Mouse (Mus musculus) naive thymus-derived CD4-positive, alpha-beta T cell, adult 2 months (primary cell): Measurements from ENCODE around the gene Omg.

Experiments
- DNase-seq: peaks from one replicate; pipeline ENCODE4 v3.0.0-alpha.2; 2011; ENCODE audit warnings: low read depth

Gene Omg

DNA sequence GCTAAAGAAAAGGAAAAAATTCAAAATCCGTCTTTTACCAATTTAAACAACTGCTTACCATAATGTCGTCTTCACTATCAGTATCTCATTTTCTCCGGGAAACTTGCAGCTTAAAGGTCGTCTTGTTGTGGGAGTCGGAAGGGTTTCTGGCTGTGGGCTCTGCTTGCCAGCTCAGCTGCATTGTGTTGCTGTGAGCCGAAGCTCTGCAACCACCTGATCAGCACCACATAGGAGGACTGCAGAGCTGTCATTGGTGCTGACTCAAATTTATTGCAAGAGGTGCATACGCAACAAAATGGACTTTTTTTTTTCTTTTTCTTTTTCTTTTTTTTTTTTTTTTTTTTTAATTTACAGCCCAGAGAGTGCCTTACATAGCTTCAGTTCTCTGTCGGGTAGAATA is at the start of gene Omg:
Omg (minus strand) TSS at position 240 of the 400 bp plus-strand sequence.
- DNase-seq: no peak

DNA sequence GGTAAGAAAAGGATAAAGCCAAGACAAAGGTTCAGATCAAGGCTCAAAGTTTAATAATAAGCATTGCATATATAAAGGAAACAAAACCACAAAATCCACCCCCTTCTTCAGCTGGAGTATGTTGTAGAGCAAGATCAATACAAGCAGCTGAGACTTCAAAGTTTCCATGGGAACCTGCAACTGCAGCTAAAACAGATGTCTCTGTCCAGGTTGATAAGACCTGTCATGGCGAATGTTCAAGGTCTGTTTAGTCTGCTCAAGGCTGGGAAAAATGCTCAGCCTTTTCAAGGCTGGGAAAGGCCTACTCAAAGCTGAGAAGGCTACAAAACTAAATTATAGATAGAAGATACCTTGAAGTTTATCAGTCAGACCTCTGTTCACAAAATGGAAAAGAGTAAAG is 48.7 kb upstream of the Omg start:
- DNase-seq: peak; percentile 53

DNA sequence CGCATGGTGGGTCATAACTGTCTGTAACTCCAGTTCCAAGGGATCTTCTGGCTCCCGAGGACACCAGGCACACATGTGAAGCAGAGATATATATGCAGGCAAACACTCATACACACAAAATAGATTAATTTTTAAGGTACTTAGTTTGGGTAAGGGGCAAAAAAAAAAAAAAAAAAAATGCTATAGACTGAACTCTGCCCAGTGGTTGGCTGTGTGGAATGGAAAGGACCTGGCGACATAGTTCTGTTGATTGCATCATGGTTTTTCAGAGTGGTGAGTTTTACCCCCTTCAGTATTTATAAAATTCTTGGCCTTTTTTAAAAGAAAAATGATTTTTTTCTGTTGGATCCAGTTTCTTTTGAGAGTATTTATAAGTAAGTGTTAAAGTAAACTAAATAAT is 32.4 kb upstream of the Omg start:
- DNase-seq: no peak

DNA sequence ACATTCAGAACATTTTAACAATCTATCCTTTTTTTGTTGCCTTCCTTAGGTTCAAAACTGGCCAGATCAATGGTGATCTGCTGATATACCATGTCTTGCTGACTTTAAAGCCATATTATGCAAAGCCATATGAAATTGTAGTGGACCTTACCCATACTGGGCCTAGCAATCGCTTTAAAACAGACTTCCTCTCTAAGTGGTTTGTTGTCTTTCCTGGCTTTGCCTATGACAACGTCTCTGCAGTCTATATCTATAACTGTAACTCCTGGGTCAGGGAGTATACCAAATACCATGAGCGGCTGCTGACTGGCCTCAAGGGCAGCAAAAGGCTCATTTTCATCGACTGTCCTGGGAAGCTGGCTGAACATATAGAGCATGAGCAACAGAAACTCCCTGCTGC is 31.7 kb upstream of the Omg start:
- no peak for DNase-seq

DNA sequence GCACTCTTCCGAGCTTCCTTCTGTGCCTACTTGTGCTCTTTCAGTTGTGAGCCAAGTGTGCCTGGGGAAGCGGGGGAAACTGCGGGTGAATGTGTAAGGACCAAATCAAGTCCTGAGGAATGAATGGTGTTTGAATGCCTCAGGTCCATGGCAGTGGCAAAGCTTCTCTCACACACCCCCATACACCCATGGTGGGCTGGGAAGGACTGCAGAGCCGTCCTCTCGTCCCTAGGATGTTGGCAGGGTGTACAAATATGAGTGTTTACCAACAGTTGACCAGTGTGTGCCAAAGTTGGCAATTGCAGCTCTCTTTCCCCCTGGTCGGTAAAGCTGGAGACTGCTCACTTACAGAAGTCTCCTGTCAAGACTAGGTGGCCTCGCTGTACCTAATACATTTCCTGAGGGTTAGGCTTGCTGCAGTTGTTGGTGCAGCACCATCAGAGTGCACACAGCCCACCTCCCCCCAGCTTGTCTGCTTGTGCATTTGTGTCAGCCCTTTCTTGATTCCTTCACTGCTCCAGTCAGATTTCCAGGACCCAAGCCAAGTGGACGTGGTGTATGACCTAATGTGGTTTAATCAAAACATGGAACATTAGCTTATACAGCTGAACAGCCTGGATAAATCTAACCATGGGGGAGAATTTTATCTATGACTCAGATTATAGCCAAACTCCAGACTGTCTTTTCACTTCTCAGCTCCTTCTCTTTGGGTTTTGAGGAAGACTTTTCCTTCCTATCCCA is 30.2 kb upstream of the Omg start:
- DNase-seq: no peak

DNA sequence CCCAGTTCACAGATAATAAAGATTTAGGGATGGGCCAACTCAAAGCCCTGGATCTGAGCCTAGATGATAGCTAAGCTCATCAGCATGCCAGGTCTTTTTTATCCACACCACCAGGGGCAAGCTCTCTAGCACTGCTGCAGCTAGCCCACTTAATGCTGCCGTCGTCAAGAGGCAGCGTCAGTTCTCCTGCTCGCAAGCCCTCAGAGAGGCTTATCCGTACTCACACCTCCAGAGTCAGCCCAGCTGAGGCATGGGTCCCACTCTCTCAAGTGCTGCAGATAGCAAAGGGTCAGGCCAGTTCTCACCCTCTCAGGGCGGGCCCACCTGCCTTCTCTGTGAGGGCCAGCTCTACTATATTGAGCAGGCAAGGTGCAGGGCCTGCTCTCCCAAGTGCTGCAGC is 29.4 kb upstream of the Omg start:
- no peak for DNase-seq

DNA sequence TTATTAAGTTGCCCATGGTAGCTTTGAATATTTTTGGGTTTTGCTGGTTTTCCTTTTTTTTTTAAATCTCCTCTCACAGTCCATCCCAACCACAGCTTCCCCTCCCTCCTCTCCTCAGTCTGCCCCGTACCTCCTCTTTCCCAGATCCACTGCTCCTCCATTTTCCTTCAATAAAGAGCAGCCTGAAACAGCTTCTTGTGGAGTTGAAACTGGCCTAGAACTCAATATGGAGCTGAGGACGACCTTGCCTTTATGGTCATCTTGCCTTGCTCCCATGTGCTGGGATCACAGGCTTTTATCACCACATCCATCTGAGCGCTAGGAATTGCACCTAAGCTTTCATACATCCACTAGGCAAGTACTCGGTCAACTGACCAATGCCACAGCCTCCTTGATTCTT is 27.6 kb upstream of the Omg start:
- no peak for DNase-seq

DNA sequence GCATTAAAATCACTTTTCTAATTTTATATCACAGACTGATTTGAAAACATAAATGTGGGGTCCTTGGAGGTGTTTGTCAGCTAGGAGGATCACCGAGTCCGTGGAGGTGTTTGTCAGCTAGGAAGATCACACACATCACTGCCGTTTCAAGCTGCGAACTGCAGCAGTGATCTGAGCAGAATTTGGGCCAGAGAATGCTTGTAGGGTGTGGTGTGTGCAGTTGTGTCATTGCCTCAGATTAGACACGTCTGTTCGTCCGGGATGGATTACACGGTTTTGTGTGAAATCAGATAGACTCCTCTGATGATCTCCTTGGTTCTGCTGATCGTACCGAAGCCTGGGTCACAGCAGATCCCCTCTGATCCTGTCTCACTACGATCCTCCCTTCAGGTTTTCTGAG is 26.9 kb upstream of the Omg start:
- peak; percentile 67 for DNase-seq

DNA sequence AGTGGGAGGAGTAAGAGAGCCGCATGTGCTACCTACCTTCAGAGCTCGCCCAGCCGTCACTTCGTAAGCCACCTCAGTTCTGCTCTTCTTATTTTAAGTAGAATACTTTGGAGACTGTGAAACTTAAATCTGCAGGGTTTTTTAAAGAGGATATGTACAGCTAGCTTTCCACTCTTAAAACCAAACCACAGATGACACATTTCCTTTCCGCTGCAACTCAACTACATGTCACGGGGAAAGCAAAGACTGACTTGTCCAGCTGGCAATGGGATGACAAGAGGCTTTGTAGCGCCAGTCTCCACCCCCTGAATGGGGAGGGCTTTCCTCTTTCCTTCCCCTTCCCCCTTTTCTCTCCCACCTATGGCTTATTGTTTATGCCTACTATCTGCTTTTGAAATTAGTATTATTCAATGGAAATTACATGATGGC is 26.5 kb upstream of the Omg start, which contains the start of the genes Evi2 and Evi2a:
Evi2 (minus strand) TSS at position 257 of the 429 bp plus-strand sequence.
Evi2a (minus strand) TSS at position 277 of the 429 bp plus-strand sequence.
- peak; percentile 85 for DNase-seq

DNA sequence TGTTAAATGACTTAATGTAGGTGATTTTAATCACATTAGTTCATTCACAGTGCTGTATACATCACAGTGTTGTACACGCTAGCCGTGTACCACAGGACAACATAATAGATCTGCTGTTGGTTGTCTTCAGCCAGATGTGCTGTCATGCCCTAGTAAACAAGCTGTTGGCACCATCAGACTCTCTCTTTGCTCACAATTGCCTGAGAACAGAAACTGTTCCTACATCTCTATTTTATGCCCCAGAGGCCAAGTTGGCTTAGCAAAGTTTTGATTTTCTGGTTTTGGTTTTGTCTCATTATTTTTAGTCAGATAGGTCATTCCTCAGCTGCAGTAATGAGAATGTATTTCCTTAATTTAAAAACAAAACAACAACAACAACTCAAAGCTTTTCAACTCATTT is 25.9 kb upstream of the Omg start:
- peak; percentile 51 for DNase-seq

DNA sequence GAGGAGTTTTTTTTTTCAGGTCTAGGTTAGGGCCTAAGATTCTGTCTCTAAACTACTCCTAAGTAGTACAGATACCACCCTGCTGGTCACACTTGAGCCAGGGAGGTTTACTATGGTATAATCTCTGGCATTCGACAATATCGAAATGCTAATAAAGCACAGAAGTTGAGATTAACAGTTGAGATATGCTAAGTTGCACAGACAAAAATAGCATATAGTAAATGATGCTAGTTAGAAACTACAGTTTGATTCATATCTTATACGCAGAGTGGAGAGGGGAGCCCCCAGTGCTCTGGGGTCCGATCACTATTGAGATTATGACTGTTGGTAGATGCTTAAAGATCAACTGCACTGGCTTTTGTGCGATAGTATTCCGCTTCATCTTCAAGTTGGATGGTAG is 25.3 kb upstream of the Omg start:
- no peak for DNase-seq

DNA sequence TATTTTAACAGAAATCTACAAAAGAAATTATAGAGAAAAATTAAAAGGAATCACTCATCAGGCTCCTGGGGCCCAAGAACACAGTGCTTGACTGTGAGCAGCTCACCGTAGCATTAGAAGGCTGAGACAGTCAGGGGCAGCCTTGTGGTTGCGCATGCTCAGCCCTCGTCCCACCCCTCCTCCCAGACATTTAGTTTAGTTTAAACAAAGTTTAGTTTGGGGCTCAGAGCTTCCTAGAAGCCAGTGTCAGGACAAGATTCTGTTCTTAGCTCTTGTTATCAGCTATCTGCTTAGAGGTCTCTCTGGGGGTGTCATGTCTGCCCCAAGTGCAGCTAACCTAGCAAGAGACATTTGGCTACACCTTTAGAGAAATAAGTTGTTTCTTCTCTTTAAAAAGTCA is 24.7 kb upstream of the Omg start:
- peak; percentile 44 for DNase-seq

DNA sequence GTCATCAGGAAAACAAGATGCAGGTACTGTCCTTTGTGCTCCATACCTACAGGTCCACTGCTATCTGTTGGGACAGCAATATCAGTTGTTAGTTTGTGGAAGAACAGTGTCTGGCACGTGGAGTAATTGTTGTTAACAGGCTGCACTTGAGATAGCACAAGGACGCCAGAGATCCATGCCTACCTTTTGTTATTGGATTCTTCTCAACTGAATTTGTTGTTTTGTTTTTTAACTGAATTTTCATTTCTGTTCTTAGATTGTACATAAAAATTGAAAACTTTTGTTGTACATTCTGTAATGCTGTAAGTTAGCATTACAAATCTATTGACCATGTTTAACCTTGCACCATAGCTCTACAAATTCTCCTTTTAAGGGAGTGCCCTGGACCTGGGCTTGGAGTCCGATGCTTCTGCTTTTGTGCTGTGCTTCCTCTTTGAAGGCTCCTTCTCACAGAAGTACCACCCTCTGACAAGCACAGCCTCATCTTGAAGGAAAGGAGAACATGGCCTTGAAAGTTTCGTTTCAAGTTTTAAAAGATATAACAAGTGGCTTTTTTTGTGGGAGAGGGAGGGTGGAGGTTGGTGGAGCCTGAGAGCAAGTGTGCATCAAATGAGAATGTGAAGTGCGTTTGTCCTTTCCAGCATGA is 24.0 kb upstream of the Omg start:
- peak; percentile 66 for DNase-seq

DNA sequence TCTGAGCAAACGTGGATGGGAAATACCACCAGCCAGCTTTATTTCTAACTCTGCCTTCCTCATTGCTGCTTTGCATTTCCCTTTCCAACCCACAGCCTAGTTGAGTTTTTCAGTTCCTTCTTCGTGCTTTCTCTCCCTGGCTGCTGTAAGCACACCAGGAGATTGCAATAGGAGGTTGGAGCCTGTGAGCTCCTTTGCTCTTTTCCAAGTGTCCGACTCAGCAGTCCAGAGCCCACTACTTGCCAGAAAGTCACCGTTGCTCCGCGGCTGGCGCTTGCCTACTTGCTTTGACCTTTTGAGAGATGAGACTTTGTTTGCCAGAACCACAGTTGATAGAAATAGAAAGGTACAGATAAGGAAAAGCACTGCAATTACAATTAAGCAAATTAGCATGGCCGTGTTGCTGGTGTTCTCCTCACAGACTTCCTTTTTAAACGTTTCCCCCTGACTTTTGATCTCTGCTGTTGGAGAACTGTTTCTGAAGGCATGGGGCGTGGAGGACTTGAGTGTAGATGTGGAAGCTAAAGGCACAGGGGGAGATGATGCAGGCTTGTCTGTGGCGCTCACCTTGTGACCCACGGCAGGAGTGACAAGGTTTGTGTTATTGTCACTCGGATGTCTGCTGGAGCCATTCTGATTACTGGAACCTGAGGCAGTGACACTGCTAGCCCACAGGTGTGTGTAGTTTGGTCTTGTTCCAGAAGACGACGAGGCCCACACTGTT is 23.3 kb upstream of the Omg start:
- DNase-seq: peak; percentile 57

DNA sequence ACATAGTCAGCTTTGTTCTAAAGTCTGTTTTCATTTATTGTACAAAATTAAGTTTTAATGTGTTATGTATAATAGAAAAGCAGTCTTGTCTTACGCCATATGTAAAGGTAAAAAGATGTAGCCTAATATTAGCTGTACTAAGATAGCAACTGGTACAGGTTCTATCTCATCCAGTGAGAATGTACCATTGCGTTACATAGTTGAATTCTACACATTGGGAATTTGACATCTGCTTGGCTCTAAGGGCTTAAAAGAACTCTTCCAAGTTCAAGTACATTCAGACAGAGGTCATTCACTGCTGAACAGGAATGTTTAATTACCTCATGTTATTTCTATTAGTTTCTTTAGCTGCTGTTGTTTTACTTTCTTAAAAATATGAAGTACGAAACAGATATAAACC is 22.7 kb upstream of the Omg start:
- DNase-seq: peak; percentile 11

DNA sequence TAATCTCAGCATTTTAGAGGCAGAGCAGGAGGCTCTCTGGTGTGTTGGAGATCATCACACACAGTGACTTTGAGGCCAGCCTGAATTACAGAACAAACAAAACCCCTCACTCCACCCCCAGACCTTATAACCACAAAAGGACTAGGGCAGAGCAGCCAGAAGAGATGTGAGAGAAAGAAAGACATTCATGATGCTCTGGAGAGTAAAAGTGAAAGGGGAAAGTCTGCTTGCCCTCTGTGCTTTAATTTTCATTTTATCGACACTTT is 20.4 kb upstream of the Omg start:
- no peak for DNase-seq

DNA sequence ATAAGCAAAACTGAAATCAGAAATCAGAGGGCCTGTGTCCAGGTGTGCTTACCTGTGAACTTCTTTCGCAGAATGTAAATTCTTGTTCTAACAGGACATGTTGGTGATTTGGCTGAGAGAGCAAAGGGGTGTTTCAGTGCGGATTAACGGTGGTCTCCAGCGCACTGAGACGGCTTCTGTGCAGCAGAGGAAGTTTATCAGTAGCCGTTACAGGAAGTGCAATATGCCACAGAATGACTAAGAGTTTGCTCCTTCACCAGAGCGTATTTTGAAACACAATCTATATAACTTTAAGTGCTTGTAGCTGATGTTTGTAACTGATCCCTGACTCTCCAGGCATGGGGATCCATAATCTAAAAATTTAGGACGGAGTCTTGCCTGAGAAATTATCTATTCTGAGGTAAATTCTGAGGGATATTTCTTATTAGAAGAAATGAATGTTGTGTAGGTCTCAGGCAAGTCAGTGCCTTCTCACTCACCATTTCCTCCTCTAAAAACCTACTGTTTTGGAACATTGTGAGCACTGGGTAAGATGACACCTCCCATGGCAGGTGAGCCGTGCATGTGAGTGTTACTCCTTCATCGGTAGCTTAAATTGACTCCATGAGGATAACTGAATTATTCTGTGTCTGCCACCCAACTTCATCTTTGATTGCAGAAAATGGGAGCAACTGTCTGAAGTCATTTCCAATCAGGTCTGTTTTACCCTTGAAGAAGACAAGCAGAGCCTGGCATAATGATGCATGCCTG is 19.9 kb upstream of the Omg start, which contains the start of gene Evi2b:
Evi2b (minus strand) TSS at position 203 of the 750 bp plus-strand sequence.
- DNase-seq: peak; percentile 73

DNA sequence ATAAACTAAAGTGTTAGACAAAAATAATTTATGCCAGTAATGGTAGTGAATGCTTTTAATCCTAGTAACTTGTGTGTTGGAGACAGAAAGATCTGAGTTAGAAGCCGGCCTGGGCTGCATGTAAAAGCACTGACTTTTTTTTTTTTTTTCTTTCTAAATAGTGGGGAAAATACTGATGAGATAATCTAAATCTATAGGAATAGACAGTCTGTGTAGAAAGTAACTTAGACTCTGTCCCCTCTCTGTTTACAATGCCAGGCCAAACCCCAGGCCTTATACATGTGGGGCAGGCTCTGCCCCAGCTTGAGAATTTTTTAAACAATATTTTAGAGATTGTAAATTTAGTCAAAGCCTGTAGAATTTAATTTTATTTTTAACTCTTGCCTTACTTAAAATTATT is 19.1 kb upstream of the Omg start:
- peak; percentile 23 for DNase-seq

DNA sequence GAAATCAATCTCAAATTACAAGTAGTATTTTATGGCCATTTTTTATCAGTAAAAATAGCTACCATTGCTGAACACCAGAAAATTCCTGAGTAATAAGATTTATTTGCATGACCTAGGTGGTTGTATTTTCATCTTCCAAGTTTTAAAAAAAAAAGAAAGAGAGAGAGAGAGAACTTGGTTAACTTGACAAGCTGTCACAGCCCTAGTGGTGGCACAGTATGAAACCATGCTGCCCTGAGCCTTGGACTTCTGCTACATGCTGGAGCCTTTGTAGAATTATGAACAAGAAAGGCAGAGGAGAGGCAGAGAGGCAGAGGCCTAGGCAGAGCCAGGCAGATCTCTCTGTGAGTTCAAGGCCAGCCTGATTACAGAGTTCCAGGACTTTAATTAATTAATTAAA is 18.0 kb upstream of the Omg start:
- peak; percentile 63 for DNase-seq

DNA sequence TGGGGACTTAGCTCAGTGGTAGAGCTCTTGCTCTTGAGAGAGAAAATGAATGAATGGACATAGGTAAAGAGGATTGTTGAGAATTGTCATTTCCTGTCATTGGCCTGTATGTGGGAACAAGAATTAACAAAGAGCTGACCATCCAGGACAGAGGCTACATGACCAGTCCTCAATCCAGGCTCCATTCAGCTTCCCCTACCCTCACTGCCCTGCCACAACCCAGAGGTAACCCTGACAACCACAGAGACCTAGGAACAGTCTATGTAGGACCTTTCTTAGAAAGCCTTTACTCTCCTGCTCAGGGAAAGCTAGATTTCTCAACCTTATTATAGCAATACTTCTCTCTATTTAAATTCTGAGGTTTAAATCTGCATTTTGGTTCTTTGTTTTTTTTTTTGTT is 16.9 kb upstream of the Omg start:
- DNase-seq: peak; percentile 42

DNA sequence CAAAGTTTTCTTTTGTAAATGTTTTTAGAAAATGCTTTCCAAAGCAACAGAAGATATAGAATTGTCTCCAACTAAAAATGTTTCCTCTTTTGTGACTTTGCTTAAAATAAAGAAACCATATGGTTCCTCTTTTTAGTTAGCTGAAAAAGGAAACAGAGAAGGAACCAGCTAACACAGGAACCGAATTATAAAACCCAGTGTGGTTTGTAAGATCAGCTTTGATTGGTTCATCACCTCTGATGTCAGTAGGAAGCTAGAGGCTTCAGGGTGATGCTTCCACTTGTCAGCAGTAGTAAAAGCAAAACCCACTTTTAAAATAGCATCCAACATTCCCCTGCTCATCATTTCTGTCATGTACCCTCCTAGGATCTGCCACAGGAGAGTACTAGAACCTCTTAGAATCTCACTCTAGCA is 16.0 kb upstream of the Omg start:
- DNase-seq: peak; percentile 89

DNA sequence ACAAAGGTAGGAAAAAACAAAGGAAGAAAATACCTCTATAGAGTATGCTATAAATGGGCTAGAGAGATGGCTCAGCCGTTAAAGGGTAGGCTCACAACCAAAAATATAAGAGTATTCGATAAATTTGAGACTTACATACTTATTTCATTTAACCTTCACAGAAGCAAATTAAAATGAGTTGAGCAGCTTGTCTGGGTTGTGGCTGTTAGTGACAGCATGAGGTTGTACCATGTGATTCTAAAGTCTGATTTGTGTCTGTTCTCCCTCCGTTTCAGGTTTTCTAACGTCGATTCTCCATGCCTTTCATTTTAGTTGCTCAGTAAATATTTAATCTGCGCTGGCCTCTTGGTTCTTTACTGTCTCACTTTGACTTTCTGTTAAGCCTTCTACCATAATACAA is 15.4 kb upstream of the Omg start:
- peak; percentile 43 for DNase-seq
